Mouse (Mus musculus): Measurements from ENCODE around the gene Mier3. TPM values are rescaled to one million over a fixed set of nuclear protein-coding genes. Genes with fewer than 3 reads are reported as not detected.

Gene Mier3
- 13.7 and 16.3 TPM in 2 replicates for polyA plus RNA-seq (2015; fragmentation: Nextera tagmentation; extraction: Ambion mirVana)

- no peaks in the 10 kb centered on the region for H3K36me3 ChIP-seq
- H3K27ac ChIP-seq = no peak within 1 kb of the TSS
- H3K4me3 ChIP-seq (replicated peaks) = no peak within 1 kb of the TSS
- no peak within 1 kb of the TSS for H3K4me2 ChIP-seq (replicated peaks)
- no peak within 1 kb of the TSS for H3K9ac ChIP-seq
- H3K27me3 ChIP-seq (replicated peaks) = no peaks in the 10 kb centered on the region
- no peak for ATAC-seq
- H3K9me3 ChIP-seq = no peaks in the 10 kb centered on the region
- 85% methylated on average over 4 of the region's 4 CpGs for WGBS
- H3K4me1 ChIP-seq (replicated peaks) = no peaks in the 10 kb centered on the region
Measured at GRCm38 (mm10) chr13:111680679-111681078, at the start of gene Mier3. Gene Mier3, plus strand, starts transcription at chr13:111680979.

- Histone ChIP-seq H3K4me1 (replicated peaks) (no peaks in the 10 kb centered on the region), H3K27me3 (replicated peaks) (no peaks in the 10 kb centered on the region), H3K27ac (no peak overlapping the region), H3K4me3 (replicated peaks) (no peak overlapping the region), H3K36me3 (no peaks in the 10 kb centered on the region), H3K4me2 (replicated peaks) (no peak overlapping the region), H3K9me3 (no peaks in the 10 kb centered on the region), H3K9ac (no peak overlapping the region)
- WGBS = 72% methylated on average over 16 of the region's 16 CpGs
- 0 out of 2 replicates have a peak, but pooled peaks have one; percentile 23 for ATAC-seq
Measured at GRCm38 (mm10) chr13:111634163-111635160, 46.3 kb upstream of the Mier3 start.

GRCm38 (mm10) chr13:111640319-111640718 lies 40.5 kb upstream of the Mier3 start:
- H3K36me3 ChIP-seq = no peaks in the 10 kb centered on the region
- no peak overlapping the region for H3K9ac ChIP-seq
- no peak overlapping the region for H3K4me3 ChIP-seq (replicated peaks)
- H3K9me3 ChIP-seq = no peaks in the 10 kb centered on the region
- H3K27me3 ChIP-seq (replicated peaks) = no peaks in the 10 kb centered on the region
- H3K4me1 ChIP-seq (replicated peaks) = no peaks in the 10 kb centered on the region
- WGBS = 79% methylated on average over 6 of the region's 6 CpGs
- H3K4me2 ChIP-seq (replicated peaks) = no peak overlapping the region
- ATAC-seq = no peak
- no peak overlapping the region for H3K27ac ChIP-seq

GRCm38 (mm10) chr13:111643636-111644035 lies 37.1 kb upstream of the Mier3 start:
- Histone ChIP-seq H3K4me3 (replicated peaks) (no peak overlapping the region), H3K27ac (no peak overlapping the region), H3K4me2 (replicated peaks) (no peak overlapping the region), H3K36me3 (no peaks in the 10 kb centered on the region), H3K27me3 (replicated peaks) (no peaks in the 10 kb centered on the region), H3K4me1 (replicated peaks) (no peaks in the 10 kb centered on the region), H3K9me3 (no peaks in the 10 kb centered on the region), H3K9ac (no peak overlapping the region)
- 71% methylated on average over 2 of the region's 2 CpGs for WGBS
- ATAC-seq = no peak

GRCm38 (mm10) chr13:111646204-111646603 lies 34.6 kb upstream of the Mier3 start:
- WGBS = 77% methylated on average over 9 of the region's 9 CpGs

DNA sequence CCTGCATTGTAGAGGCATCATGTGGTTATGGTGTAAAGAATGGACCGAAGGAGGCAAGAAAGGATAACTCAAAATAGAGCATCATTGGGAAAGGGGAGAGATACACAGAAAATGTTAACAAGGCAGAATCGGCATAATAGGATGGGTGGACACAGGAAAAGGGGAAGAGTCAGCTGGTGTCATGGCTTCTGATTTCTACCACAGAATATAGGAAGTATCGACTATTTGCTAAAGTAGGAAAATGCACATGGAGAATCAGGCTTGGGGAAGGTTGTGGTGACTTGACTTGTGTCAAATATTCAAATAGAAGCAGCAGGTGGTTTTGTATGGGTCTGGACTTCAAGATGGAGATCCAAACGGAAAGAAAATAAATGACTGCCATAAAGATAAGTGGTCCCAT lies 33.5 kb upstream of the Mier3 start:
- 86% methylated on average over 4 of the region's 4 CpGs for WGBS

More at GRCm38 (mm10) chr13:111646204-111646603, 34.6 kb upstream of the Mier3 start:
- H3K4me2 ChIP-seq (replicated peaks) = no peak overlapping the region
- H3K4me1 ChIP-seq (replicated peaks) = no peaks in the 10 kb centered on the region
- no peak overlapping the region for H3K9ac ChIP-seq
- no peaks in the 10 kb centered on the region for H3K36me3 ChIP-seq
- no peaks in the 10 kb centered on the region for H3K9me3 ChIP-seq
- no peak overlapping the region for H3K27ac ChIP-seq
- H3K27me3 ChIP-seq (replicated peaks) = no peaks in the 10 kb centered on the region
- no peak for ATAC-seq
- no peak overlapping the region for H3K4me3 ChIP-seq (replicated peaks)

GRCm38 (mm10) chr13:111651020-111651419 lies 29.8 kb upstream of the Mier3 start:
- H3K9me3 ChIP-seq = no peaks in the 10 kb centered on the region
- no peaks in the 10 kb centered on the region for H3K27me3 ChIP-seq (replicated peaks)
- H3K27ac ChIP-seq = no peak overlapping the region
- H3K9ac ChIP-seq = no peak overlapping the region
- H3K4me1 ChIP-seq (replicated peaks) = no peaks in the 10 kb centered on the region
- no peak overlapping the region for H3K4me2 ChIP-seq (replicated peaks)
- H3K4me3 ChIP-seq (replicated peaks) = no peak overlapping the region
- ATAC-seq = no peak
- H3K36me3 ChIP-seq = no peaks in the 10 kb centered on the region
- 76% methylated on average over 6 of the region's 6 CpGs for WGBS

More for the DNA sequence above, 33.5 kb upstream of the Mier3 start:
- no peak overlapping the region for H3K4me3 ChIP-seq (replicated peaks)
- no peak for ATAC-seq
- H3K9ac ChIP-seq = no peak overlapping the region
- no peaks in the 10 kb centered on the region for H3K4me1 ChIP-seq (replicated peaks)
- H3K4me2 ChIP-seq (replicated peaks) = no peak overlapping the region
- H3K36me3 ChIP-seq = no peaks in the 10 kb centered on the region
- no peaks in the 10 kb centered on the region for H3K27me3 ChIP-seq (replicated peaks)
- H3K27ac ChIP-seq = no peak overlapping the region
- H3K9me3 ChIP-seq = no peaks in the 10 kb centered on the region

DNA sequence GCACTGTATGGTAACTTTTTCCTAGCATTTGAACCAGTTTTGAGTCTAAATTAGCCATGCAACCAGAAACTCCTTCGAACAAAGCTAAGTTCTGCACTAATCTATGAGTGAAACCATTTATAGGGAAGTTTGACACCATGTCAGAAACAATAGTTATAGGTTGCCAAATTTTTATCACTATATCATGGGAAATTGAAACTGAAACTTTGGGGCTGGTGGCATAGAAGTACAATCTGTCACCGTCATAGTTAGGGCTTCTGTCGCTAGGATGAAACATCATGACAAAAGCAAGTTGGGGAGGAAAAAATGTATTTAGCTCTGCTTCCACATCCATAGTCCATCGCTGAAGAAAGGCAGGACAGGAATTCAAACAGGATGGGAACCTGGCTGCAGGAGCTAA lies 25.5 kb upstream of the Mier3 start:
- H3K27ac ChIP-seq = no peak overlapping the region
- H3K9ac ChIP-seq = no peak overlapping the region
- 85% methylated on average over 4 of the region's 4 CpGs for WGBS
- no peaks in the 10 kb centered on the region for H3K9me3 ChIP-seq
- no peaks in the 10 kb centered on the region for H3K27me3 ChIP-seq (replicated peaks)
- H3K4me2 ChIP-seq (replicated peaks) = no peak overlapping the region
- H3K36me3 ChIP-seq = no peaks in the 10 kb centered on the region
- H3K4me1 ChIP-seq (replicated peaks) = 0 out of 2 replicates have a peak, but pooled peaks cover 3% of the 10 kb centered on the region
- H3K4me3 ChIP-seq (replicated peaks) = no peak overlapping the region
- ATAC-seq = no peak

DNA sequence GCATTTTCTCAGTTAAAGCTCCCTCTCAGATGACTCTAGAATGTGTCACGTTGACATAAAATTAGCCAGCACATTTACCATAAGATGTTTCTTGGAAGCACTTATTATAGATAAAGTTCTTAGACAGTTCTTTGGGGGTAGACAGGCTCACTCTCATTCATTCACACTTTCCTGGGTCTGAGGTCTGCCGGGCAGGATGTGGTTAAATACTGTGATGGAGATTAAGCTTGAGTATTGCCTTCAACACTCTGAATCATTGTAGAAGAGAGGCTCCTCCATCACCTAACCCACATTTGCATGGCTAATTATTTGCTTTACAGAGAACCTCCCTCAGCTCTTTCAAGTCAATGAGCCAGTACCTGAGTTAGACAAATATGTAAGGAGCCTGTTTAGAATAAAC lies 24.9 kb upstream of the Mier3 start:
- H3K9me3 ChIP-seq = no peaks in the 10 kb centered on the region
- WGBS = 67% methylated on average over 2 of the region's 2 CpGs

GRCm38 (mm10) chr13:111656309-111656708 lies 24.5 kb upstream of the Mier3 start:
- Histone ChIP-seq H3K27me3 (replicated peaks) (no peaks in the 10 kb centered on the region), H3K4me3 (replicated peaks) (no peak overlapping the region), H3K4me2 (replicated peaks) (no peak overlapping the region), H3K9ac (no peak overlapping the region), H3K36me3 (no peaks in the 10 kb centered on the region), H3K9me3 (no peaks in the 10 kb centered on the region), H3K27ac (no peak overlapping the region), H3K4me1 (replicated peaks) (0 out of 2 replicates have a peak, but pooled peaks cover 3% of the 10 kb centered on the region)
- WGBS = 62% methylated on average over 10 of the region's 10 CpGs
- ATAC-seq = peak; percentile 62; the same call in 1 of the 2 replicates

More for the DNA sequence above, 24.9 kb upstream of the Mier3 start:
- Histone ChIP-seq H3K9ac (no peak overlapping the region), H3K4me2 (replicated peaks) (no peak overlapping the region), H3K36me3 (no peaks in the 10 kb centered on the region), H3K4me1 (replicated peaks) (0 out of 2 replicates have a peak, but pooled peaks cover 3% of the 10 kb centered on the region), H3K4me3 (replicated peaks) (no peak overlapping the region), H3K27ac (no peak overlapping the region), H3K27me3 (replicated peaks) (no peaks in the 10 kb centered on the region)
- no peak for ATAC-seq

DNA sequence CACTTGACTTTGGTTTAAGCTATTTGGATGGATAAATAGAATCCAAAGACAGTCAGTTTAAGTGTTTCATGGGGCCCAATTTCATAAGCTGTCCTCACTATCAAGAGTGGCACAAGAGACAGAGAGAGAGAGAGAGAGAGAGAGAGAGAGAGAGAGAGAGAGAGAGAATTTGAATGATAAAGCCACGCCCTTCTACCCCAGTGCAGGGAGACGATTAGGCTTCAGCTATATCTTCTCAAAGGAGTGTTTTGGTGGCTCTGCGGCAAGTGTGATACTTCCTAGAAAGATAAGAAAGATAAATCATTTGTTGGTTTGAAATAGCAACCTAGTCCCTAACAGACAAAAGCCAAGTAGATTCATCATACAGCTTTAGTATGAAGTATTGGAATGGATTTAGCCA lies 24.0 kb upstream of the Mier3 start:
- 0 out of 2 replicates have a peak, but pooled peaks cover 3% of the 10 kb centered on the region for H3K4me1 ChIP-seq (replicated peaks)
- no peaks in the 10 kb centered on the region for H3K9me3 ChIP-seq
- no peak overlapping the region for H3K27ac ChIP-seq
- no peaks in the 10 kb centered on the region for H3K36me3 ChIP-seq
- WGBS = 47% methylated on average over 3 of the region's 3 CpGs
- H3K4me2 ChIP-seq (replicated peaks) = no peak overlapping the region
- no peak overlapping the region for H3K4me3 ChIP-seq (replicated peaks)
- H3K9ac ChIP-seq = no peak overlapping the region
- ATAC-seq = peak; percentile 49; the same call in 1 of the 2 replicates
- no peaks in the 10 kb centered on the region for H3K27me3 ChIP-seq (replicated peaks)

DNA sequence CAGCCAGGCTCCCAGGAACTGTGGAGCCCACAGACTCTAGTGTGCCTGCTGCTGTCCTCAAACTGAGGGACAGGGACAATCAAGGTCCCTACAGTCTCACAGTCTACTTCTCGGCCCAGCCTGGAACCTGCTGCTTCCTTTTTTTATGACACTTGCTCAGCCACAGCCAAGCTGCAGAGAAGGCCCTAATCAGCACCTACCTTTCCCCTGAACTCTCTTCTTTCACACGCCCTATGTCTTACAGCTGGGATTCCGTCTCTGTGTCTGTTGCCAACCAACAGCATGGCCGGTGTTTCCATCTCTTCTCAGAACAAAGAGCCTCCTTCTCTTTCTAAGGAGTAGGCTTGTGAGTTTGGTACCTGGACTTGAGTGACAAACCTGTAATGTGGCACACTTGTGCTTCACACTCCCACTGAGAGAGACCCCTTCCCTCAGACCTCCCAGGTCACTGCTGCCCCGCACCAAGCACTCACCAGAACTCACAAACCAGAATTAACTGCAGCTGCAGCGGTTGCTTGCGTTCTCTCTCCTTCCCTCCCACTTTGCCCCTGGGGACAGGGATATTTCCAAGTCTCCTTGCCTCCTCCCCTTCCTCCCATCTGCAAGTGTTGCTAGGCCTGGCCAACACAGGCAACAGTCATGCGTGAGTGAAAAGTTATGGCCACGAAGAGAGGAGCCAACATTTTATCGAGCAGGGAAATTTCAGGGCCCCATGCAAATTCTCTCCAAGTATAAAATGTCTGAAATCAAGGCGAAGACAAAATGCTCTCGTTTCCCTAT lies 22.1 kb upstream of the Mier3 start:
- WGBS = 52% methylated on average over 12 of the region's 12 CpGs
- H3K9ac ChIP-seq = no peak overlapping the region
- no peak for ATAC-seq

More for the DNA sequence above, 22.1 kb upstream of the Mier3 start:
- H3K27ac ChIP-seq = no peak overlapping the region; the same call in 1 of the 2 replicates
- H3K4me2 ChIP-seq (replicated peaks) = no peak overlapping the region
- no peaks in the 10 kb centered on the region for H3K36me3 ChIP-seq
- H3K4me1 ChIP-seq (replicated peaks) = 0 out of 2 replicates have a peak, but pooled peaks cover 3% of the 10 kb centered on the region
- no peaks in the 10 kb centered on the region for H3K9me3 ChIP-seq
- no peaks in the 10 kb centered on the region for H3K27me3 ChIP-seq (replicated peaks)
- no peak overlapping the region for H3K4me3 ChIP-seq (replicated peaks)
